Mouse (Mus musculus) heart, embryonic 16.5 days (tissue): ENCODE results near the gene Mcrip2. TPM values are rescaled to one million over a fixed set of nuclear protein-coding genes. Genes with fewer than 3 reads are reported as not detected.

Source experiments
- ATAC-seq: fragments of 200-750 bp; cut with Nextera tagmentation; replicated peaks from 2 replicates; pipeline ENCODE4 v1.8.0; 2017; ENCODE audit warnings: moderate number of reproducible peaks; ENCODE audit not compliant: insufficient read depth, low FRiP score; ENCODE audit errors: extremely low read depth
- H3K27ac ChIP-seq: fragments of 300-500 bp; sonication (generic); 2 replicates; pipeline ENCODE4 v1.5.1; 2014; ENCODE audit warnings: mild to moderate bottlenecking, low read length, control low read depth, moderate library complexity
- H3K27me3 ChIP-seq: fragments of 300-500 bp; sonication (generic); 2 replicates; pipeline ENCODE4 v1.6.1; 2014; ENCODE audit warnings: low read length, mixed read lengths; ENCODE audit not compliant: control insufficient read depth, insufficient read depth
- H3K36me3 ChIP-seq: fragments of 300-500 bp; sonication (generic); 2 replicates; pipeline ENCODE4 v1.6.1; 2014; ENCODE audit not compliant: control insufficient read depth, insufficient read depth
- H3K4me1 ChIP-seq: fragments of 300-500 bp; sonication (generic); 2 replicates; pipeline ENCODE4 v1.6.1; 2014; ENCODE audit warnings: low read length, mixed read lengths; ENCODE audit not compliant: control insufficient read depth, insufficient read depth
- H3K4me2 ChIP-seq: fragments of 300-500 bp; sonication (generic); 2 replicates; pipeline ENCODE4 v1.6.1; 2014; ENCODE audit warnings: low read depth, mild to moderate bottlenecking, control low read depth, low read length
- H3K4me3 ChIP-seq: fragments of 300-500 bp; sonication (generic); 2 replicates; pipeline ENCODE4 v1.5.1; 2014; ENCODE audit warnings: mild to moderate bottlenecking, control low read depth, low read length
- H3K9ac ChIP-seq: fragments of 300-500 bp; sonication (generic); 2 replicates; pipeline ENCODE4 v1.6.1; 2014; ENCODE audit warnings: low read length, control low read depth
- H3K9me3 ChIP-seq: fragments of 300-500 bp; sonication (generic); replicated peaks from 2 replicates; pipeline ENCODE4 v1.6.1; 2016; ENCODE audit warnings: low read length; ENCODE audit not compliant: control insufficient read depth
- WGBS: fragments of 180-500 bp; shearing (Covaris S2); extraction: QIAGEN DNeasy Blood & Tissue Kit; methylation state at CpG from one replicate; pipeline ENCODE4 v1.1.7; 2014; 5-methylcytosine and 5-hydroxymethylcytosine counted together
- polyA plus RNA-seq: library from polyadenylated mRNA; unstranded; fragments of >200 nt; fragmentation: Nextera tagmentation; extraction: Ambion mirVana; gene quantifications from 2 replicates; pipeline ENCODE4 v1.2.1, GENCODE M21; 2015

Gene Mcrip2
- polyA plus RNA-seq, 1 experiment from 2014 or later: 225 TPM

DNA sequence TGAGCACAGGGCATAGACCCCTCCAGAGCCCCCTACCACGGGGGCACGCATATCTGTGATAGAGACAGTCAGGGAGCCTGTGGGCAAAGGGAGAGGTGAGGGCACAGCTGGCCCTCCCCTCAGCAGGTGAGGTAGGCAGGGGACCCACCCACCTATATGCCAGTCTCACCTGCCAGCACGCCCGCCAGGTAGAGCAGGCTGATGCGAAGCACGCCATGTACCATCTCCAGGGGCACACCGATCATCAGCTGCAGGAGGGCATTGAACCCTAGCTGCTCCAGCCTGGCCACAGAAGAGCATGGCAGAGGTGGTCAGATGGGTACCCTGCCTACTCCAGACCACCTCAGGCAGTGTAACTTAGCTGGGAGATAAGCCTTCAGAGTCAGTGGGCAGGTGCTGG lies 33.3 kb downstream of the Mcrip2 start:
- Histone ChIP-seq H3K9ac (no peak overlapping the region; the same call in 1 of the 2 replicates), H3K36me3 (peaks cover 27% of the 10 kb centered on the region), H3K27me3 (no peaks in the 10 kb centered on the region), H3K4me3 (no peak overlapping the region), H3K4me1 (peaks cover 53% of the 10 kb centered on the region), H3K9me3 (no peaks in the 10 kb centered on the region), H3K27ac (no peak overlapping the region), H3K4me2 (no peak overlapping the region)
- WGBS: 95% methylated on average over 7 of the region's 7 CpGs
- ATAC-seq: no peak

DNA sequence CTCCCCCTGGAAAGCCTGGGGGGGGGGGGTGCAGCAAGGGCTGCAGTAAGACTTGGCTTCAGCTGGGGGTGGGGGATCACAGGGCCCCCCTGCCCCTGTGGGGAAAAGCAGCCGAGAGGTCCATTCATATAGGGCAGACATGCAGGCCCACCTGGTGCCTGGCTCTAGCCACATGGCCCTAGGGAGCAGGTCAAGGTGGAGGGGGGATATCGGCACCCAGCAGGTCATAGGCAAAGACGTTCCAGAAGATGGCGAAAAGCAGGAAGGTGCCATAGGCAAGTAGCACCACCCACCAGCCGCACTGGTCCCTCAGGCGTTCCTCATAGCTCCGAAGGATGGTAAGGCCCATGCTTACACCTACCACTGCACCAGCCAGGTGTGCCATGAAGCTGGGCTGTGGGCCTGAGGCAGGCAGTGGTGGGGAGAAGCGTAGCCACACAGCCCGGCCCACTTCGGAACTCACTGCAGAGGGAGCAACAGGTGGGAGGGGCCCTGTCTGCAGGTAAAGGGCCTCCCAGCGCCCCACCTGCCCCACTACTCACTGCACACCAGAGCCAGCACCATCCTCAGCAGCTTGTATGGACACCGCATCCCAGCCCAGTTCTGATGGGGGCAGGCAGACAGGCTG lies 33.9 kb downstream of the Mcrip2 start:
- peak overlapping the region; percentile 99 for H3K27ac ChIP-seq
- H3K36me3 ChIP-seq: peaks cover 26% of the 10 kb centered on the region
- H3K4me1 ChIP-seq: peaks cover 58% of the 10 kb centered on the region
- no peak for ATAC-seq
- WGBS: 88% methylated on average over 12 of the region's 12 CpGs
- H3K4me2 ChIP-seq: peak overlapping the region; percentile 92
- H3K4me3 ChIP-seq: peak overlapping the region; percentile 90
- no peaks in the 10 kb centered on the region for H3K27me3 ChIP-seq
- peak overlapping the region; percentile 93 for H3K9ac ChIP-seq
- H3K9me3 ChIP-seq: no peaks in the 10 kb centered on the region

DNA sequence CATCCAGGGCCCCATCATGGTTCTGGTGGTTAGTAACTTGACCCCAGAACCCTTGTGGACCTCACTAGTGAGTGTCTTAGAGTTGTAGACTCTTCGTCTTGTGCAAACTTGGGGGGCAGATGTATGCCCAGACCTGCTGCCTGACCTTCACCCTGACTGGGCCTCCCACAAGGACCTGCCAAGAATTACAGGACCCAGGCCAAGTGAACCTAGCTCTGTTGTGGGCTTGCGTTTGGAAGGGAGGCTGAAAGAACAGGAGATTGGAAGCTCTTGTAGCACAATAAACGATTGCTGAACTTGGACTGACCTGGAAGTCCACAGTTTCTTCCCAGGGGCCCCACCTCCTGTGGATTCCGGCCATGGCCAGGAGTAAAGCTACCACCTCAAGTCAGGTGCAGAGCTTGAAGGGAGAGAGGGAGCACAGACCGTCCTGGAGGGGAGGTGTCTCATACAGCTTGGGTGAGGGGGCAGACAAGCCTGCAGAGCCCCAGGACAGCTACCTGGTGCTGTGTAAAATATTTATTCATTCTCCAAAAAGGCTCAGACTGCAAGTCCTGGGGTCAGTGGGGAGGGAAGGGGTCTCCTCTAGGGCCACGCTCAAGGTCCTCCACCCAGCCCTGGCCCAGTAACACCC lies 34.5 kb downstream of the Mcrip2 start:
- peak overlapping the region; percentile 99 for H3K27ac ChIP-seq
- 18% methylated on average over 6 of the region's 6 CpGs for WGBS
- peak overlapping the region; percentile 93 for H3K9ac ChIP-seq
- peaks cover 63% of the 10 kb centered on the region for H3K4me1 ChIP-seq
- H3K9me3 ChIP-seq: no peaks in the 10 kb centered on the region
- H3K27me3 ChIP-seq: no peaks in the 10 kb centered on the region
- peaks cover 19% of the 10 kb centered on the region for H3K36me3 ChIP-seq
- H3K4me3 ChIP-seq: peak overlapping the region; percentile 90
- H3K4me2 ChIP-seq: peak overlapping the region; percentile 92
- ATAC-seq: no peak

DNA sequence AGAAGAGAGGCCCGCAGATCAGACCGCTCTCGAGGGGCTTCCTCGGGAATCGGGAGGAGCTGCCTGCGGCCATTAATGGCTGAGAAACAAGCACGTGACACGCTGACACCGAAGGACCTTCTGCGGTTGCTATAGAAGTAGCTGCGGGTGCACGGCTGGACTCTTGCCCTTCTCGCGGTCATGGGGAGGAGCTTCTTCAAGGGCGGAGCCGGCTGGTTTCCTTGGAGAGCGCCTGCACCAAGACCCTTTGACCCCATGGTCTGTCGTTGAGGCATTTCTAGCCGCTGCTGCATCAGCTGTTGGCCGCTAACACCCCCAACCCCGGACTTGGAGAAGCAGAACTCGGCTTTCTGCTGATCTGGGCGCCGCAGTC lies 35.3 kb downstream of the Mcrip2 start, which contains the start of gene Stub1:
TSS of gene Stub1 (minus strand) at position 114 of the 373 bp plus-strand sequence.
- Histone ChIP-seq H3K4me3 (peak within 1 kb of the TSS; percentile 90), H3K36me3 (peaks cover 18% of the 10 kb centered on the region), H3K27ac (peak within 1 kb of the TSS; percentile 99), H3K4me1 (peaks cover 67% of the 10 kb centered on the region), H3K9me3 (no peaks in the 10 kb centered on the region), H3K4me2 (peak within 1 kb of the TSS; percentile 98), H3K9ac (peak within 1 kb of the TSS; percentile 97), H3K27me3 (no peaks in the 10 kb centered on the region)
- under 1% methylated on average over 24 of the region's 24 CpGs for WGBS
- peak; percentile 76 for ATAC-seq

DNA sequence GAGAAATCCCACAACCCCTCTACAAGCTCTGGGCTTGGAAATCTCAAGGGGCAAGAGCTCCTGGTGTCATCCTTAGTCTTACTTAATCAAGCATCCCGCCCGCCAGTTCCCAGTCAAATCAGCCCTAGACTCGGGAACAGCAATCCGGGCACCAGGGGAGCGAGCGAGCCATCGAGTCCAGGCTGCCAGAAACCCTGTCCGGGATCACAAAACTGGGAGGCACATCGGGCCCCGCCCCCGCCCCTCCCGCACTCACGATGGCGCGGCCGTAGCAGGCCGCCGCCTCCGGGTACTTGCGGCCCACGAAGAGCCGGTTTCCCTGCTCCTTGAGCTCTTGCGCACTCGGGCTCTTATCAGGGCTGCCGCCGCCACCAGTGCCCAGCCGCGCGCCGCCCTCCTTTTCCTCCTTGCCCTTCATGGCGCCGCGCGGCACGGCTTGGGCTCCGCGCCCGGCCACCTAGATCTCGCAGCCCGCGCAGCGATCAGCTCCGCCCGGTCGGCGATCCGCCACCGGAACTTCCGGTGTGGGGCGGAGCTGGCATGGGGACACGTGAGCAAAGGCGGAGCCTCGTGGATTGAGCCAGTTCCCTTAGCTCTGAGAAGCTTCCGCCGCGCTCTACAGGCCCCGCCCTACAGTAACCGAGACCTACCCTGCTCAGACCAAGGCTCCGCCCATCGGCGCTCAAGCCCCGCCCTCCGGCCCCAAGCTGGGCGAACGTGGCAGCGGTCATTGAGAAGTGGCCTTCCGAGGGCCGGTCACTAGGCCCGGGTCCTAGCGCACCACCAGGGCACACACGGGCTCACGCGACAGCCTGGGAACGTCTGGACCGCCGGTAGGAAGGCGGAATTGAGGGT lies 35.9 kb downstream of the Mcrip2 start:
- Histone ChIP-seq H3K27me3 (no peaks in the 10 kb centered on the region), H3K4me3 (peak overlapping the region; percentile 90), H3K4me1 (peaks cover 70% of the 10 kb centered on the region), H3K9ac (peak overlapping the region; percentile 97), H3K27ac (peak overlapping the region; percentile 99), H3K9me3 (no peaks in the 10 kb centered on the region), H3K4me2 (peak overlapping the region; percentile 98), H3K36me3 (peaks cover 19% of the 10 kb centered on the region)
- ATAC-seq: peak; percentile 91
- under 1% methylated on average over 77 of the region's 77 CpGs for WGBS

DNA sequence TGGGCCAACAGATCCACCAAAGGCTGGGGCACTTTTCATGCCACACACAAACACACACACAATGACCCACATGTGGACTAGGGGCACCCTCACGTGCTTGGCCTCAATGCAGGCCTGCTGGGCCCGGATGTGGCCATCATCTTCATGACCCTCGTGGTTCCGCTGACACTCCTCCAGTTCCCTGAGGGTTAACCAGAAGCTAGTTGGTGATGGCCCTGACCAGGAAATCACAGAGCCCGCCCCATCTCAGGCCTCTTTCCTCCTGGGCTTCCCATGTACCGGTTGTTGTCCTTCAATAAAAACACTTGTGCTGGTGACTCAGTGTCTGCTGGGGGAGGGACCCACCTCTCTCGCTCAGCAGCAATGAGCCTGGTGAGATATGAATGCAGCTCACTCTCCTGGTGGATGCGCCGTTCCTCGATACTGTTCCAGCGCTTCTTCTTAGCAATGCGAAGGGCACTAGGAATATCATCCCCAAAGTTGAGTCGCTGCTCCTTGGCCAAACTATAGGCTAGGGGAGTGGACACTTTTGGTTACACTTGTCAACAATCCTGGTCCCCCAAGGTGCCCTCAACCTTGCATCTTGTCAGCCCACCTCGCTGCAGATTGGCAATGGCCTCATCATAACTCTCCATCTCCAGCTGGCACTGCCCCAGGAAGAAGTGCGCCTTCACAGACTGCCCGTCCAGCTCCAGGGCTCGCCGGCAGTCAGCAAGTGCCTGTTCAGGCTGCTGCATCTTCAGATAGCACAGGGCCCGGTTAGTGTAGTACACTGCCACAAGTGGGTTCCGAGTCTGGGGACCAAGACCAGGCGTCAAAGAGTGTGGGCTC lies 36.9 kb downstream of the Mcrip2 start:
- peak overlapping the region; percentile 97 for H3K9ac ChIP-seq
- peaks cover 26% of the 10 kb centered on the region for H3K36me3 ChIP-seq
- no peaks in the 10 kb centered on the region for H3K9me3 ChIP-seq
- peak overlapping the region; percentile 98 for H3K4me2 ChIP-seq
- peak overlapping the region; percentile 99 for H3K27ac ChIP-seq
- H3K4me3 ChIP-seq: peak overlapping the region; percentile 90
- ATAC-seq: no peak
- H3K4me1 ChIP-seq: peaks cover 64% of the 10 kb centered on the region
- H3K27me3 ChIP-seq: no peaks in the 10 kb centered on the region
- WGBS: 47% methylated on average over 21 of the region's 21 CpGs

DNA sequence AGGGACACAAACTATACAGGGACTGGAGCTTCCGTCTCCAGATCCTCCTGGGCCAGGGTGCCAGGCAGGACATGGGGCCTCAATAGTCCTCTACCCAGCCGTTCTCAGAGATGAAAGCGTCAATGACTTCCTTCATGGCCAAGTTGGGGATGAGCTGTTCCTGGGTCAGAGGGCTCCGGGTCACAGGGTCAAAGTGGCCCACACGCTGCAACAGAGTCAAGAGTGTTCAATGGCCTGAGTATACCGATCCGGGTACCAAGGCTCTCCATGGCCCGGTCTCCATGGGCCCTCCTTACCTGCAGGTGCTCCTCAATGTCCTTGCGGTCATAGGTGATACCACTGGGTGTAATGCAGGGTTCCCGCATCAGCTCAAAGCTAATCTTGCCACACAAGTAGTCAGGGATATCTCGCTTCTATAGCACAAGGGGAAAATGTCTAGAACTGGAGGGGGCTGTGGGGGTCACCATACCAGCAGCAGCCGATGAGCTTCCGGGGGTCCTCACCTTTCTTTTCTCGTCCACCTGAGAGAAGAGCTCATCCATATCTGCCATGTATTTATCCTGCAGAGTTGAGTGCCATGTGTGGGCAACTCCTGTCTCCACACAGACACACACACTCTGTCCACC lies 37.6 kb downstream of the Mcrip2 start:
- H3K4me2 ChIP-seq: no peak overlapping the region; the same call in 1 of the 2 replicates
- no peak for ATAC-seq
- H3K27ac ChIP-seq: no peak overlapping the region
- WGBS: 87% methylated on average over 14 of the region's 14 CpGs
- no peak overlapping the region for H3K4me3 ChIP-seq
- no peak overlapping the region for H3K9ac ChIP-seq
- no peaks in the 10 kb centered on the region for H3K9me3 ChIP-seq
- peaks cover 33% of the 10 kb centered on the region for H3K36me3 ChIP-seq
- H3K27me3 ChIP-seq: no peaks in the 10 kb centered on the region
- peaks cover 56% of the 10 kb centered on the region for H3K4me1 ChIP-seq

DNA sequence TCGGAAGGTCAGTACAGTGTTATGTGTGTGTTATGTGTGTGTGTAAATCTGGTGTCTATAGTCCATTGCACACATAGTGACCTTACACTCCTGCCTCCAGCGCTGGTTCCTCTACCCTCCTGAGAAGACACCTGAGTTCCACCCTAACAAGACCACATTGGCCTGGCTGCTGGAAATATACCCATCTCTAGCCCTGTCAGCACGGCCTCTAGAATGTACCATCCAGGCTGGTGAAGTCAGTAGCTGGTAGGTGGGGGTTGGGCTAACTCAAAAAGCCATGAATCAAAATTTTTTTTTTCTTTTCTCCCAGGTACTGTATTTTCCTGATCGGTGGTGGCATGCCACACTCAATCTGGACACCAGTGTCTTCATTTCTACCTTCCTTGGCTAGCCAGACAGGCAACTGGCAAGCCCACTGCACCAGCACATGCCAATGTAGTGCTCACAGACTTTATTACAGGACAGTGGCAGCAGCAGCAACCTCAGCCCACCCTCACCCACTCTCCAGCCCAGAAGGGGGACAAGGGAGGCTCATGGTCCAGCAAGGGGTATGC lies 38.3 kb downstream of the Mcrip2 start:
- no peak overlapping the region; the same call in 1 of the 2 replicates for H3K4me3 ChIP-seq
- H3K9me3 ChIP-seq: no peaks in the 10 kb centered on the region
- ATAC-seq: no peak
- peaks cover 36% of the 10 kb centered on the region for H3K36me3 ChIP-seq
- H3K4me1 ChIP-seq: peaks cover 50% of the 10 kb centered on the region
- no peak overlapping the region for H3K27ac ChIP-seq
- no peak overlapping the region for H3K4me2 ChIP-seq
- no peaks in the 10 kb centered on the region for H3K27me3 ChIP-seq
- 80% methylated on average over 4 of the region's 4 CpGs for WGBS
- no peak overlapping the region for H3K9ac ChIP-seq
